Mouse (Mus musculus): ENCODE data around the gene Tbx6. TPM values are rescaled to one million over a fixed set of nuclear protein-coding genes. Genes with fewer than 3 reads are reported as not detected.

The Tbx6 gene
- total and polyA plus RNA-seq, 2 experiments from 2014 or later, result 0.16 to 0.21 TPM

- peaks cover 12% of the 10 kb centered on the region for H3K4me1 ChIP-seq (ENCODE audit: insufficient read depth, low read length)
- peak within 1 kb of the TSS; percentile 87 for H3K4me2 ChIP-seq (ENCODE audit: low read depth, low read length, poor library complexity, severe bottlenecking)
- no peaks in the 10 kb centered on the region for H3K9me3 ChIP-seq (ENCODE audit: low read length)
- peak within 1 kb of the TSS; percentile 81 for H3K9ac ChIP-seq (replicated peaks; ENCODE audit: low read length, poor library complexity, severe bottlenecking)
- no peak for TF ChIP-seq CTCF (IDR thresholded peaks at IDR 0.05)
- peak within 1 kb of the TSS; percentile 82 for H3K4me3 ChIP-seq (ENCODE audit: low read depth, low read length)
- 21% methylated on average over 21 of the region's 21 CpGs for WGBS
- no peaks in the 10 kb centered on the region for H3K27me3 ChIP-seq (ENCODE audit: insufficient read depth, low read length)
- ATAC-seq (ENCODE audit: low FRiP score) (no peak), DNase-seq (ENCODE audit: low spot score) (peak; percentile 75)
- peak within 1 kb of the TSS; percentile 81 for H3K27ac ChIP-seq (ENCODE audit: low read depth, low read length)
- H3K36me3 ChIP-seq (ENCODE audit: insufficient read depth, low read length), result peaks cover 16% of the 10 kb centered on the region; the same call in 1 of the 2 replicates
These were observed 16.3 kb downstream of the Tbx6 start, which contains the start of gene Fam57b for GRCm38 (mm10) chr7:126797411-126798126. Fam57b (plus strand) TSS chr7:126797668.

GRCm38 (mm10) chr7:126798127-126799049 is 17.1 kb downstream of the Tbx6 start:
- Histone ChIP-seq H3K27ac (ENCODE audit: low read depth, low read length) (peak overlapping the region; percentile 81), H3K9me3 (ENCODE audit: low read length) (no peaks in the 10 kb centered on the region), H3K4me2 (ENCODE audit: low read depth, low read length, poor library complexity, severe bottlenecking) (peak overlapping the region; percentile 87), H3K4me3 (ENCODE audit: low read depth, low read length) (peak overlapping the region; percentile 82), H3K4me1 (ENCODE audit: insufficient read depth, low read length) (peaks cover 12% of the 10 kb centered on the region), H3K9ac (replicated peaks; ENCODE audit: low read length, poor library complexity, severe bottlenecking) (peak overlapping the region; percentile 81), H3K27me3 (ENCODE audit: insufficient read depth, low read length) (no peaks in the 10 kb centered on the region), H3K36me3 (ENCODE audit: insufficient read depth, low read length) (peaks cover 16% of the 10 kb centered on the region; the same call in 1 of the 2 replicates)
- TF ChIP-seq CTCF (IDR thresholded peaks at IDR 0.05), result no peak
- DNase-seq (ENCODE audit: low spot score), result no peak
- ATAC-seq (ENCODE audit: low FRiP score), result no peak
- under 1% methylated on average over 39 of the region's 40 CpGs for WGBS

DNA sequence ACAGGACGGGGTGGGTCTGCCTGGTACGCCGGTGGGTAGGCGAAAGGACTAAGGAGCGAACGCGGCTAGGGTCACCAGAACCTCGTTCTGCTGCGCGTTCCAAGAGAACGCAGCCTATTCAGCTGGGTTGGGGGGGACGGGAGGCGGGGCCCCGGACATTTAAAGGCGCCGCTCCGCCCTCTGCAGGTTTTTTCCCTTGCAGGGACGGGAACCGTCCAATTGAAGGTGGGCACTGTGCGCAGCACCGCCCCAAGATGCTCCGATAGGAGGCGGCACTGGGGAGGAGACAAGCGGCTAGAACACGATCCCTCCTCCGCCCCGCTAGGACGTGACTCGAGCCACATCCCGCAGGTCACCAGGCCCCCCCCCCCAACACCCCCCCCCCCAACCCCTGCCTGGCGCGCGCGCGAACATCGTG is 17.8 kb downstream of the Tbx6 start:
- Histone ChIP-seq H3K9me3 (ENCODE audit: low read length) (no peaks in the 10 kb centered on the region), H3K9ac (replicated peaks; ENCODE audit: low read length, poor library complexity, severe bottlenecking) (peak overlapping the region; percentile 81), H3K27me3 (ENCODE audit: insufficient read depth, low read length) (no peaks in the 10 kb centered on the region), H3K36me3 (ENCODE audit: insufficient read depth, low read length) (peaks cover 20% of the 10 kb centered on the region; the same call in 1 of the 2 replicates), H3K4me2 (ENCODE audit: low read depth, low read length, poor library complexity, severe bottlenecking) (peak overlapping the region; percentile 87), H3K27ac (ENCODE audit: low read depth, low read length) (peak overlapping the region; percentile 92), H3K4me3 (ENCODE audit: low read depth, low read length) (peak overlapping the region; percentile 82), H3K4me1 (ENCODE audit: insufficient read depth, low read length) (peaks cover 12% of the 10 kb centered on the region)
- TF ChIP-seq CTCF (IDR thresholded peaks at IDR 0.05), result peak; percentile 66; the same call in 1 of the 2 replicates
- peak; percentile 94 for ATAC-seq (ENCODE audit: low FRiP score)
- WGBS, result 0% methylated on average over 29 of the region's 36 CpGs
- DNase-seq (ENCODE audit: low spot score), result peak; percentile 98

DNA sequence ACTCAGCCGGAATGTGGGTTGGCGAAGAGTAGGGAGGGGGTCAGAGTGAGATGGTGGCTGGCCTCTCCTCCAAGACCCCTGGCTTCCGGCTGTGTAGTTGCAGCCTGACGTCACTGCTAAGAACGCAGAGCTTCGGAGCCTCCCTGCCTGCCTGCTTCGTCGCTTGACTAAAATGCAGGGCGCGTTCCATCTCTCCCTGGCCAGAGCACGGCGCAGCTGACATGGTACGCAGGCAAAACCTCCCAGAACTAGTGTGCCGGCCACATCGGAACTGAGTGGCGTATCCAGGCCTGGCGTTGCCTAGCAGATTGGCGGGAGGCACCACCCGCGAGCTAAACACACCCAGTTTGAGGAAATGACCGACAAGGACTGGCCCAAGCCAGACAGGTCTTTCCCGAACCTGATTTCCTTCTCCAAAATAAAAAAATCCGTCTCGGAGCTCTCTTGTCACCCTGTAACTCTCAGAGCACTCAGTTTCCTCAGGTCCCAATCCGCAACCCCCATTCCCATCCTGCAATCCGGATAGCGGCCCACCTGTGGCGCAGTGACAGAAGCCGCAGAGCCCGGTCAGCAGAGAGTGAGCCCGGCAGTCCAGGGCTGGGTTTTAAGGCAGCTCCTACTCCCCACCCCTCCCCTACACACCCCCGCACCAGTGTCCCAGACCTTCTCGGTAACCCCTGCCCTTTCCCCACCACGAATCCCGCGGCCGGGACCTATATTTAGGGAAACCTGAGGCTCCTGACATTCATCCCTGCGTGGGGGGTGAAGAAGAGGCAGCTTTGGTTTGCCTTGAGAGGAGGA is 18.4 kb downstream of the Tbx6 start:
- peak; percentile 92 for ATAC-seq (ENCODE audit: low FRiP score)
- Histone ChIP-seq H3K27ac (ENCODE audit: low read depth, low read length) (peak overlapping the region; percentile 92), H3K9me3 (ENCODE audit: low read length) (no peaks in the 10 kb centered on the region), H3K4me1 (ENCODE audit: insufficient read depth, low read length) (peaks cover 12% of the 10 kb centered on the region), H3K36me3 (ENCODE audit: insufficient read depth, low read length) (peaks cover 15% of the 10 kb centered on the region; the same call in 1 of the 2 replicates), H3K27me3 (ENCODE audit: insufficient read depth, low read length) (no peaks in the 10 kb centered on the region), H3K4me2 (ENCODE audit: low read depth, low read length, poor library complexity, severe bottlenecking) (peak overlapping the region; percentile 87), H3K4me3 (ENCODE audit: low read depth, low read length) (peak overlapping the region; percentile 82), H3K9ac (replicated peaks; ENCODE audit: low read length, poor library complexity, severe bottlenecking) (peak overlapping the region; percentile 74)
- under 1% methylated on average over 37 of the region's 38 CpGs for WGBS
- peak; percentile 96 for DNase-seq (ENCODE audit: low spot score)
- TF ChIP-seq CTCF (IDR thresholded peaks at IDR 0.05), result peak; percentile 61

GRCm38 (mm10) chr7:126800269-126801056 is 19.2 kb downstream of the Tbx6 start:
- 52% methylated on average over 5 of the region's 5 CpGs for WGBS
- H3K4me1 ChIP-seq (ENCODE audit: insufficient read depth, low read length), result peaks cover 12% of the 10 kb centered on the region
- no peaks in the 10 kb centered on the region for H3K27me3 ChIP-seq (ENCODE audit: insufficient read depth, low read length)
- H3K9ac ChIP-seq (replicated peaks; ENCODE audit: low read length, poor library complexity, severe bottlenecking), result peak overlapping the region; percentile 74
- peak overlapping the region; percentile 87 for H3K4me2 ChIP-seq (ENCODE audit: low read depth, low read length, poor library complexity, severe bottlenecking)
- DNase-seq (ENCODE audit: low spot score) (no peak), ATAC-seq (ENCODE audit: low FRiP score) (no peak)
- H3K9me3 ChIP-seq (ENCODE audit: low read length), result no peaks in the 10 kb centered on the region
- H3K36me3 ChIP-seq (ENCODE audit: insufficient read depth, low read length), result peaks cover 9% of the 10 kb centered on the region; the same call in 1 of the 2 replicates
- H3K27ac ChIP-seq (ENCODE audit: low read depth, low read length), result peak overlapping the region; percentile 92
- TF ChIP-seq CTCF (IDR thresholded peaks at IDR 0.05), result no peak
- peak overlapping the region; percentile 82 for H3K4me3 ChIP-seq (ENCODE audit: low read depth, low read length)

All from midbrain, postnatal 0 days (tissue).